Mouse (Mus musculus): ENCODE results near the gene Ciz1. TPM values are rescaled to one million over a fixed set of nuclear protein-coding genes. Genes with fewer than 3 reads are reported as not detected.

The Ciz1 gene
- polyA plus RNA-seq, 1 experiment, result 252 TPM

DNA sequence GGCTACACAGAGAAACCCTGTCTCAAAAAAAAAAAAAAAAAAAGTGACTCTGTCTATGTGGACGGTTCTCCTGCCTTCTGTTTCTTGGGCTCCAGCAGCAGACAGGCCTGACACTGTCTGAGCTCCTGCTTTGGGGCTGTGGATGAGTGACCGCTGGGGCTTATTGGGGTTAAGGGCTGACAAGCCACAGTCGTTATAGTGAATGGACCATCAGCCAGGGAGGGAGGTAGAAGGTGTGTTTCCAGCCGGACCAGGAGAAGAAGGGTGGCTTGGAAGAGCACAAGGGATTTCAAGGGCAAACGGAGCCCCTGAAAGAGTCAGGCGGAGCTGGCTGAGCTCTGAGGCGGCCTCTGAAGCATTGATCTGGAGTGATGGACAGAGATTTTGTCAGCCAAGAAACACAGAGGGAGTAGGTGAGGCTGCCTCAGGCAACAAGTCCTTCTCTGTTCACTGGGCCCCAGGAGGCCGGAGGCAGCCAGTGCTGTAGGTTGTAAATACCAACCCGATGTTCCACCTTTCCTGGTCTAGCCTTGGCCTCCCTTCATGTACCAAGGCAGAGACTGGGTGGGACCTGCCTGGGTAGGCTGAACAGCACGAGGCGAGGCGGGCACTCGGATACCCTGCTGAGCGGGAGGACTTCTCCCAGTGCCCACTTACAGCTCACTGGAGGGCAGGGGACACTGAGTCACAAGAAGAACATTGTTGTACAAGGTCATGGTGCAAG, 7.4 kb upstream of the Ciz1 start:
- DNase-seq (ENCODE audit: low read depth in 1 of 2, low spot score in 2 of 2), result no peak
- 80% methylated on average over 14 of the region's 14 CpGs for WGBS

DNA sequence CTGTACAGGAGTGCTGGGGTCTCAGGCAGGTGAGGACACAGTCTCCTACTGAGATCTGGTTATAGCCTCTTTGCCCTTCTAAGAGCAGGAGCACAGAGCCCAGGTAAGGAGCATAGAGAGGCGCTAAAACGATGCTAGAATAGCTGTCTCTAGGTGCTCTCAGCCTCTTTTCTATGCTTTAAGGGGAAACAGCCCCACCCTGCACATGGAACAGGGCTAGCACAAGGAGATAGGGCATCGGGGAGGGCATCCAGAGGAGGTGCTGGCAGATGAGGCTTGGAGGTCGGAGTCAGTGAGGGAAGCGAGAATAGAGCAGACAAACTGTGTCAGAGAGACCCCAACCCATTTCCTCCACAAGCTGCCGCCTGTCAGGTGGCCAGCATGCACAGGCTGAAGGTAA, 5.1 kb upstream of the Ciz1 start:
- H3K27me3 ChIP-seq (ENCODE audit: control insufficient read depth, insufficient read depth, low read length), result 0 out of 2 replicates have a peak, but pooled peaks cover 1% of the 10 kb centered on the region
- no peak overlapping the region for H3K4me3 ChIP-seq (ENCODE audit: extremely low read depth, insufficient read depth, insufficient read length)
- 79% methylated on average over 6 of the region's 6 CpGs for WGBS
- no peak overlapping the region for H3K27ac ChIP-seq (ENCODE audit: insufficient read depth, low read length)
- H3K36me3 ChIP-seq (ENCODE audit: control insufficient read depth, insufficient read depth, low read length), result no peaks in the 10 kb centered on the region
- no peak for TF ChIP-seq POLR2A (IDR thresholded peaks at IDR 0.05; ENCODE audit: low read depth, low read length)
- no peak for TF ChIP-seq CTCF (IDR thresholded peaks at IDR 0.05; ENCODE audit: extremely low read depth, insufficient read depth, insufficient read length, insufficient replicate concordance)
- H3K4me1 ChIP-seq (ENCODE audit: control insufficient read depth, insufficient read depth, insufficient read length), result no peaks in the 10 kb centered on the region
- DNase-seq (ENCODE audit: low read depth in 1 of 2, low spot score in 2 of 2), result no peak

More for the DNA sequence above, 7.4 kb upstream of the Ciz1 start:
- Histone ChIP-seq H3K4me1 (ENCODE audit: control insufficient read depth, insufficient read depth, insufficient read length) (no peaks in the 10 kb centered on the region), H3K27me3 (ENCODE audit: control insufficient read depth, insufficient read depth, low read length) (no peaks in the 10 kb centered on the region), H3K4me3 (ENCODE audit: extremely low read depth, insufficient read depth, insufficient read length) (no peak overlapping the region), H3K27ac (ENCODE audit: insufficient read depth, low read length) (no peak overlapping the region), H3K36me3 (ENCODE audit: control insufficient read depth, insufficient read depth, low read length) (no peaks in the 10 kb centered on the region)
- TF ChIP-seq CTCF (IDR thresholded peaks at IDR 0.05; ENCODE audit: extremely low read depth, insufficient read depth, insufficient read length, insufficient replicate concordance) (no peak), POLR2A (IDR thresholded peaks at IDR 0.05; ENCODE audit: low read depth, low read length) (no peak)

DNA sequence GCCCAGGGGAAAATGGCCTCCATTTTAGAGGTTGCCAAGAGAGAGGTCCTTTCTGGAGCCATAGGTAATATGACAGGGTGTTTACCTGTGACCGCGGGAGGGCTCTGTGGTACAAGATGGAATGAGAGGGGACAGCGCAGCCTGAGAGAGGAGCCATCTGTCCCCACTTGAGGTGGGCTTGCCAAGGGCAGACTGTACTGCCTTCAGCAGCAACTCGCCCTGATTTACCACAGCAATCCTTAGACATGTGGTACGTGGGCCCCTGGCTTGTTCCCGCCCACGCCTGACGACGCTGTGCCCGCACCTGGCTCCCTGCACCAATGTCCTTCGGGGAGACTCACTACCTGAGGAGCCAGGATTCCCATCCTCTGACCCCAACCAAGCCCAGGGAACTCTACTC, 3.8 kb upstream of the Ciz1 start:
- WGBS, result 82% methylated on average over 11 of the region's 11 CpGs

GRCm38 (mm10) chr2:32349625-32350255, 2.4 kb upstream of the Ciz1 start:
- Histone ChIP-seq H3K4me3 (ENCODE audit: extremely low read depth, insufficient read depth, insufficient read length) (no peak overlapping the region), H3K27ac (ENCODE audit: insufficient read depth, low read length) (no peak overlapping the region), H3K27me3 (ENCODE audit: control insufficient read depth, insufficient read depth, low read length) (peaks cover 10% of the 10 kb centered on the region), H3K4me1 (ENCODE audit: control insufficient read depth, insufficient read depth, insufficient read length) (peaks cover 5% of the 10 kb centered on the region; the same call in 1 of the 2 replicates), H3K36me3 (ENCODE audit: control insufficient read depth, insufficient read depth, low read length) (no peaks in the 10 kb centered on the region)
- TF ChIP-seq POLR2A (IDR thresholded peaks at IDR 0.05; ENCODE audit: low read depth, low read length) (no peak), CTCF (IDR thresholded peaks at IDR 0.05; ENCODE audit: extremely low read depth, insufficient read depth, insufficient read length, insufficient replicate concordance) (no peak)
- WGBS, result 76% methylated on average over 8 of the region's 8 CpGs
- DNase-seq (ENCODE audit: low read depth in 1 of 2, low spot score in 2 of 2), result no peak

More for the DNA sequence above, 3.8 kb upstream of the Ciz1 start:
- DNase-seq (ENCODE audit: low read depth in 1 of 2, low spot score in 2 of 2), result no peak
- no peak for TF ChIP-seq POLR2A (IDR thresholded peaks at IDR 0.05; ENCODE audit: low read depth, low read length)
- TF ChIP-seq CTCF (IDR thresholded peaks at IDR 0.05; ENCODE audit: extremely low read depth, insufficient read depth, insufficient read length, insufficient replicate concordance), result no peak
- Histone ChIP-seq H3K4me1 (ENCODE audit: control insufficient read depth, insufficient read depth, insufficient read length) (peaks cover 5% of the 10 kb centered on the region; the same call in 1 of the 2 replicates), H3K27ac (ENCODE audit: insufficient read depth, low read length) (no peak overlapping the region), H3K36me3 (ENCODE audit: control insufficient read depth, insufficient read depth, low read length) (no peaks in the 10 kb centered on the region), H3K27me3 (ENCODE audit: control insufficient read depth, insufficient read depth, low read length) (peaks cover 10% of the 10 kb centered on the region), H3K4me3 (ENCODE audit: extremely low read depth, insufficient read depth, insufficient read length) (no peak overlapping the region)

- WGBS, result 54% methylated on average over 13 of the region's 13 CpGs
- no peak for DNase-seq (ENCODE audit: low read depth in 1 of 2, low spot score in 2 of 2)
- no peak overlapping the region for H3K4me3 ChIP-seq (ENCODE audit: extremely low read depth, insufficient read depth, insufficient read length)
- H3K4me1 ChIP-seq (ENCODE audit: control insufficient read depth, insufficient read depth, insufficient read length), result peaks cover 5% of the 10 kb centered on the region; the same call in 1 of the 2 replicates
- no peaks in the 10 kb centered on the region for H3K36me3 ChIP-seq (ENCODE audit: control insufficient read depth, insufficient read depth, low read length)
- no peak for TF ChIP-seq CTCF (IDR thresholded peaks at IDR 0.05; ENCODE audit: extremely low read depth, insufficient read depth, insufficient read length, insufficient replicate concordance)
- TF ChIP-seq POLR2A (IDR thresholded peaks at IDR 0.05; ENCODE audit: low read depth, low read length), result no peak
- no peak overlapping the region for H3K27ac ChIP-seq (ENCODE audit: insufficient read depth, low read length)
- peaks cover 10% of the 10 kb centered on the region for H3K27me3 ChIP-seq (ENCODE audit: control insufficient read depth, insufficient read depth, low read length)
These were observed 1.6 kb upstream of the Ciz1 start for GRCm38 (mm10) chr2:32350471-32351051.

- H3K36me3 ChIP-seq (ENCODE audit: control insufficient read depth, insufficient read depth, low read length), result no peaks in the 10 kb centered on the region
- TF ChIP-seq POLR2A (IDR thresholded peaks at IDR 0.05; ENCODE audit: low read depth, low read length) (no peak), CTCF (IDR thresholded peaks at IDR 0.05; ENCODE audit: extremely low read depth, insufficient read depth, insufficient read length, insufficient replicate concordance) (no peak)
- no peak overlapping the region for H3K27ac ChIP-seq (ENCODE audit: insufficient read depth, low read length)
- no peak overlapping the region for H3K4me3 ChIP-seq (ENCODE audit: extremely low read depth, insufficient read depth, insufficient read length)
- H3K4me1 ChIP-seq (ENCODE audit: control insufficient read depth, insufficient read depth, insufficient read length), result peaks cover 5% of the 10 kb centered on the region; the same call in 1 of the 2 replicates
- WGBS, result 25% methylated on average over 9 of the region's 9 CpGs
- H3K27me3 ChIP-seq (ENCODE audit: control insufficient read depth, insufficient read depth, low read length), result peaks cover 10% of the 10 kb centered on the region
- DNase-seq (ENCODE audit: low read depth in 1 of 2, low spot score in 2 of 2), result no peak
These were observed 611 bp upstream of the Ciz1 start for GRCm38 (mm10) chr2:32351471-32351961.

All from spleen, adult 2 months (tissue).